Mouse (Mus musculus): ENCODE measurements at regions not wholly inside any gene's neighbourhood (a gene's known extent, or its start where the extent isn't known, plus 50 kb on each side); places are given as distances from the start of the nearest gene placed in this dataset.

DNA sequence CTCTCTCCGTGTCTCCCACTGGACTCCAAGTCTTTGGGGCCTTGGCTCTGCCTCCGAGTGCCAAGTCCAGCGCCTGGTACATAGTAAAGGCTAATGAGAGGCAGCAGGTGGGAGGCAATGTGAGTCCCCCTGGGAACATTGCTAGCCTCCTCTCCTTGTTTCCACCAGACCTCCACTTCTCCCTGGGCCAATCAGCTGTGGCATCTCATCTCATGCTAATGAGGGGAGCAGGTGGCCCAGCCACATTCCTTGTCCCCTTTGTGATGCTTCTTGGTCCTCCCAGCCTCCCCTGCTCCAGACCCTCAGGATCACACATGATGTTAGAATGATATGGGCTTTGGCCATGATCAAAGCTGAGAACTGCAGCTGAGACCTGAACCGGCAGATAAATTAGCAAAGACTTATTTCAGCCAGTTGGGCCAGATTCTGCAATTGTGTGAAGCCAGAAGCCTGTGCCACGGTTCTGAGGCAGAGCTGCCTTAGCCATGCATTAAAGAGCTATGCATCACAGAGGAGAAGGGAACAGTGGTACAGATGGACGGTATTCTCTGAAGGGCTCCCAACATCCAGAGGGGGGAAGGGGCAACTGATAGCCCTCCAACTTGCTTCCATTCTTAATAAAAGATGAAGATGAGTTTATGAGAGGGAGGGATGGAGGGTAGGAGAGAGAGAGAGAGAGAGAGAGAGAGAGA, 208.0 kb upstream of the Id2 start:
- Histone ChIP-seq H3K27ac (peak overlapping the region; percentile 19; the same call in 1 of the 2 replicates), H3K9me3 (replicated peaks) (no peaks in the 10 kb centered on the region), H3K27me3 (no peaks in the 10 kb centered on the region), H3K9ac (no peak overlapping the region), H3K4me1 (peaks cover 16% of the 10 kb centered on the region), H3K4me2 (no peak overlapping the region), H3K4me3 (no peak overlapping the region), H3K36me3 (ENCODE audit: poor library complexity, severe bottlenecking) (no peaks in the 10 kb centered on the region)
- WGBS, result 44% methylated on average over 6 of the region's 6 CpGs
- ATAC-seq, result peak; percentile 38; the same call in 1 of the 2 replicates

DNA sequence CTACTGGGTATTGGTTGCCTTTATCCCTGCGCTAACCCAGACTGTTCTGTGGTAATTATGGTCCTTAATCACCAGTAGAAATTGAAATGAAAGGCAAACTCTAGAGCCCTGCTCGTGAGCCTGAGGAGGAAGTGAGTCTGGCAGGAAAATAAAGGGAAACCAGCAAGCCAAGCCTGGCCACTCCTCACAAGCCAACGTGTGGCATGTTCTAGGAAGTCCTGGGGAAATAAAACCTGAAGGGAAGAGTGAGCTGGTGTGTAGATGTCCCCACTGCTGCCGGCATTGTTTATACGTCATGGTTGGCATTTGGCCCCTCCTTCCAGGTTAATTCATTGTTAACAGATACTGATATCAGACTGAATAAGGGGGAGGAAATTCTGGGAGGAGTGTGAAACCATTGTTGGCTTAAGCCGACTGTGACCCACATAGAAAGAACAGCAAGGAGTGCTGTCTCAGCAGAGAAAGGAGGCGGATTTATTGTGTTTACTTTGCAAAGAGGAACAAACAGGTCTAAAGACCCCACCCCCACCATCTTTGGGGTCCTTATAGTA, 206.6 kb upstream of the Id2 start:
- 39% methylated on average over 7 of the region's 7 CpGs for WGBS
- ATAC-seq, result no peak
- no peak overlapping the region for H3K27ac ChIP-seq

DNA sequence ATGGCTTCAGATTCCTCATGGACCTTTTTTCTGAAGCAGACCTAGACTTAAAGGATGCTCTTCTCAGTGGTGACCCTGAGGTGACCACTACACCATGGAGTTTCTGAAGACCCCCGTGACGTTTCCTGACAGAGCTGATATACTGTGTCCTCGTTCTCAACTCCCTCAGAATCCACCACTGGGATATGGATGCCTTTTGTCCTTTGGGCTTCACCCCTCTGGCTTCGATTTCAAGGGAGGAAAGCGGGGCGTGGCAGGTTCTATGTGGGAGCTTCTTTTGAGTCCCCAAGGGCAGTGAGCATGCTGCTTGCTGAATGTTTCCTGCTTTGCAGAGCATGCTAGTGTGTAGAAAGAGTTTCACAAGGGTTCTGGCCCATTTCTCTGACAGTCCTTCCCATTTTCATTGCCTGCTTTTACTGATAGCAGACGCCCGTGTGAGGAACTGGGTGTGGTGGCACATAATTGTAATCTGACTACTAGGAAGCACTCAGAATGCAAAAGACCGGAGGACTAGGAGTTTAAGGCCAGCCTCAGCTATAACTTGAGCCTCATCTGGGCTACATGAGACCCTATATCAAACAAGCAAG, 204.0 kb upstream of the Id2 start:
- WGBS, result 81% methylated on average over 9 of the region's 9 CpGs
- no peak overlapping the region for H3K4me2 ChIP-seq
- no peak overlapping the region for H3K27ac ChIP-seq
- no peak overlapping the region for H3K4me3 ChIP-seq
- peaks cover 16% of the 10 kb centered on the region for H3K4me1 ChIP-seq
- no peaks in the 10 kb centered on the region for H3K36me3 ChIP-seq (ENCODE audit: poor library complexity, severe bottlenecking)
- H3K27me3 ChIP-seq, result no peaks in the 10 kb centered on the region
- H3K9me3 ChIP-seq (replicated peaks), result no peaks in the 10 kb centered on the region
- no peak for ATAC-seq
- H3K9ac ChIP-seq, result no peak overlapping the region

More for the DNA sequence above, 206.6 kb upstream of the Id2 start:
- Histone ChIP-seq H3K36me3 (ENCODE audit: poor library complexity, severe bottlenecking) (no peaks in the 10 kb centered on the region), H3K4me2 (no peak overlapping the region), H3K9ac (no peak overlapping the region), H3K4me3 (no peak overlapping the region), H3K27me3 (no peaks in the 10 kb centered on the region), H3K9me3 (replicated peaks) (no peaks in the 10 kb centered on the region), H3K4me1 (peaks cover 16% of the 10 kb centered on the region)

DNA sequence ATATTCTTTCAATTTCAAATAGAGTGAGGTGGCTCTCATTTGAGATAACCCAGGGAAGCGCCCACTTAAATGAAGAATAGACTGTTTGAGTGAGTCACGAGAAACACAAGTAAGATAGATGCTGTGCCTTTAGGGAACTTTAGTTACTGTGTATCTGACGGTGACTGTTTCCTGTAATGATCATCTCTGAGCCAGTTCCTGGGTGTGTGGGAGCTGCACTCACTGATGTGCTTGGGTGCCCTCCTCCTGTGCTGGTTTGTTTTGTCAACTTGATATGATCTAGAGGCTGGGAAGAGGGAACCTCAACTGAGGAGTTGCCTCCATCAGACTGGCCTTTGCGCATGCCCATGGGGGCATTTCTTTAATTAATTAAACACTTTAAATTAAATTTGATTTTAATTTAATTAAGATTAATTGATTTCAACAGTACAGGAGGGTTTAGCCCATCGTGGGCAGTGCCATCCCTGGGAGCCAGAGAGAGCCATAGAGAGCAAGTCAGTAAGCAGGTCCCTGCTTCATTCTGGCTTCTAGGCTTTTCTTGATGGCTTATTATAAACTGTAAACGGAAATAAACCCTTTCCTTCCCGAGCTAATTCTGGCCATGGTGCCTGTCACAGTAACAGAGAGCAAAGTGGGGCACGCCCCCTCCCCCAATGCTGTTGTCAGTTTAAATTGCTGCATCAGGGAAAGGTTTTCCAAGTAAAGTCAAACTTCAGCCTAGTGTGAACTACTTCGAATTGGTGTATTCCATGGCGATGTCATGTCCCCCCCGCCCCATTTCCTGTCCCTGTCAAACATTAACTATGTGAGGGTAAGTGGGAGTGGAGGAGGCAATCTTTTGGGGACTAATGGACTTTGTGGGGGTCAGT, 202.9 kb upstream of the Id2 start:
- Histone ChIP-seq H3K27ac (no peak overlapping the region), H3K9me3 (replicated peaks) (no peaks in the 10 kb centered on the region), H3K4me3 (no peak overlapping the region), H3K27me3 (no peaks in the 10 kb centered on the region), H3K9ac (no peak overlapping the region), H3K4me1 (peaks cover 12% of the 10 kb centered on the region), H3K36me3 (ENCODE audit: poor library complexity, severe bottlenecking) (no peaks in the 10 kb centered on the region), H3K4me2 (no peak overlapping the region)
- 84% methylated on average over 11 of the region's 11 CpGs for WGBS
- no peak for ATAC-seq

DNA sequence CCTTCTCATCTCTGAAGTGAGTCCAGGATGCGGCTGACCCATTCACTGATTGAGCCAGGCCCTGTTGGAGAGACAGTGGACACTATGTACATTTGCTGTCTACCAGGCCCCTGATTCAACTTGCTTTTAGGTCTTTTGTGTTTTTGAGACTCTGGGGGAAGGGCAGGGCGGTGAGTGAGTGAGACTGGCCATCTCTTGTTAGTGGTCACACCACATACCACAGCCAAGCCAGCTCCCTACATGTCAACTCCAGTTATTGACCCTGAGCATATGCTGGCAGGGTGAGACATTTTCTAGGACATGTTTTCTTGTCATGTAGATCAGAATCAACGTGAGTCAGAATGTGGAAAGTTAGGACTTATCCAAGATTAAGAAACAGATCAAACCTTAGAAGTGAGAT, 201.8 kb upstream of the Id2 start:
- Histone ChIP-seq H3K9ac (no peak overlapping the region), H3K27me3 (no peaks in the 10 kb centered on the region), H3K4me3 (no peak overlapping the region), H3K27ac (no peak overlapping the region), H3K4me1 (peaks cover 16% of the 10 kb centered on the region), H3K4me2 (no peak overlapping the region), H3K36me3 (ENCODE audit: poor library complexity, severe bottlenecking) (no peaks in the 10 kb centered on the region), H3K9me3 (replicated peaks) (no peaks in the 10 kb centered on the region)
- WGBS, result 90% methylated on average over 3 of the region's 3 CpGs
- ATAC-seq, result no peak

DNA sequence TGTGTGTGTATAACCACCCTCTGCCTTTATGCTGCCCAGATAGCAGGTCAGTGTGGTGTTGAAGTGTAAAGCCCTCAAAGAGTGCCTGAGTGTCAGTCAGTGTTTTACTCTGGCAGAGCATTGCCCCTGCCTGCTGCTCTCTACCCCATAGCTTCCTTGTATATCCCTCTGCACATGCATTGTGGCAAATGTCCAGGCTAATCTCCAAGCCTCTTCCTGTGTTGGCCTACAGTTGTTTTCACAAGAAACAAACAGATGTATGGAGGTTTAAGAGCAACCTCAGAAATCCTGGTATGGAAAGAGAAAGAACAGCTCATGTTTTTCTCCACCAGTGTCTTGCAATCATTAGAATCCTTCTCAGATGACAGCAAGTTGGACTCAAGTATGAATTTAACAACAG, 201.0 kb upstream of the Id2 start:
- Histone ChIP-seq H3K4me3 (no peak overlapping the region), H3K9ac (no peak overlapping the region), H3K9me3 (replicated peaks) (no peaks in the 10 kb centered on the region), H3K4me1 (peaks cover 16% of the 10 kb centered on the region), H3K4me2 (no peak overlapping the region), H3K36me3 (ENCODE audit: poor library complexity, severe bottlenecking) (no peaks in the 10 kb centered on the region), H3K27me3 (no peaks in the 10 kb centered on the region), H3K27ac (no peak overlapping the region)
- ATAC-seq, result no peak

DNA sequence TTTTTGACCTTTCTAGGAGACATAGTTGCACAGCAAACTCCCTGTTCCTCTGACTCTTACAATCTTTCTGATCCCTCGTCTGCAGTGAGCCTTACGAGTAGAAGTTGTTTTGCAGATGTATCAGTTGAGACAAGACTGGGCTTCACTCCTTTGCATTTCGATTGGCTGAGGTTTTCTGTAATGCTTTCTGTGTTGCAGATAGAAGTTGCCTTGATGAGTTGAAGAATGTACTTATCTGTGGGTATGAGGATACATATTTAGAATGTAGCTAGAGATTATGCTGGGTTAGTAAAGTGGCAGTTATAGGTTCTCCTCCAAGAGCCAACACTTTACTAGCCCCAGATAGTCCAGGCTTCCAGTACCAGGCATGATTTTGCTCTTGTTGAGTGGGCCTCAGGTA, 199.7 kb upstream of the Id2 start:
- 92% methylated on average over 3 of the region's 3 CpGs for WGBS

DNA sequence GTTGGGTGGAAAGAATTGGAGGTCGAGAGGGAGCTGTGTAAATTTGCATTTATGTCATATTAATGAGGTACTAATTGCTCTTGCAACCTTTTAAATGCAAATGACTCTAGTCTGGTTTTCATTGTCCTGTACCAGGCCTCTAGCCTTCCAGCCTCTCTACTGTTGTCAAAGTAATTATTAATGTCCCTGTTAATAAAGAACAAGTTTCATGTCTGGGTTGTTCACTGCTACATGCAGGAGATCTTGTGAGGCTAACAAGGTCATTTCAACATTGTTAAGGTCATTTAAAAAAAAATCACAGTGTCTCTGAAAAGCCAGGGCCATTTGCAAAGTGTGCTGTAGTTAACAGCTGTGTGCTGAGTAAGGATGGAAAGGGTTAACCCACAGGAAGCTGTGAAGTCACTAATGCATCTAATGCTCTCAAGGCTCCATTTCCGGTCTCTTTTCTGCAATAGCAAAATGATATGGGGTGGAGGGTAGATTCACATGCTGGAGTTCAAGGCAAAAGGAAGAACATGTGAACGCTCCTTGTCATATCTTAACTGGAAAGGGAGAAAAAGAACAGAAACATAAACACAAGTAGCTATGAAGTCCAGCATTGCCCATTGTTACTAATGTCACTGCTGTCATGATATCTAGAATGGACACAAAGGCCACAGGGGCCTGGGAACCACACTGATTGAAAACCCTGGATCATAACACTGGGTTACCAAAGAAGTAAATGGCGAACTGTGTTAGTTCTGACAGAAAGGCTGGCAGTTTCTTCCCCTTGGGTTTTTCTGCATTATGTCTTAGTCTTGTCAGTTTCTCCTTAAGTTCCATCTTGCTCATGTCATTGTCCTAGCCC, 197.5 kb upstream of the Id2 start:
- 37% methylated on average over 4 of the region's 4 CpGs for WGBS
- ATAC-seq, result peak; percentile 76
- H3K27ac ChIP-seq, result 0 out of 2 replicates have a peak overlapping the region, but pooled peaks have one; percentile 16
- no peaks in the 10 kb centered on the region for H3K27me3 ChIP-seq
- no peaks in the 10 kb centered on the region for H3K36me3 ChIP-seq (ENCODE audit: poor library complexity, severe bottlenecking)
- no peak overlapping the region for H3K9ac ChIP-seq
- no peaks in the 10 kb centered on the region for H3K9me3 ChIP-seq (replicated peaks)
- no peak overlapping the region for H3K4me3 ChIP-seq
- peaks cover 16% of the 10 kb centered on the region for H3K4me1 ChIP-seq
- peak overlapping the region; percentile 2; the same call in 1 of the 2 replicates for H3K4me2 ChIP-seq

More for the DNA sequence above, 199.7 kb upstream of the Id2 start:
- H3K9ac ChIP-seq, result no peak overlapping the region
- H3K4me1 ChIP-seq, result peaks cover 16% of the 10 kb centered on the region
- no peak overlapping the region for H3K27ac ChIP-seq
- H3K27me3 ChIP-seq, result no peaks in the 10 kb centered on the region
- H3K4me2 ChIP-seq, result no peak overlapping the region
- no peaks in the 10 kb centered on the region for H3K36me3 ChIP-seq (ENCODE audit: poor library complexity, severe bottlenecking)
- H3K9me3 ChIP-seq (replicated peaks), result no peaks in the 10 kb centered on the region
- H3K4me3 ChIP-seq, result no peak overlapping the region
- ATAC-seq, result no peak

DNA sequence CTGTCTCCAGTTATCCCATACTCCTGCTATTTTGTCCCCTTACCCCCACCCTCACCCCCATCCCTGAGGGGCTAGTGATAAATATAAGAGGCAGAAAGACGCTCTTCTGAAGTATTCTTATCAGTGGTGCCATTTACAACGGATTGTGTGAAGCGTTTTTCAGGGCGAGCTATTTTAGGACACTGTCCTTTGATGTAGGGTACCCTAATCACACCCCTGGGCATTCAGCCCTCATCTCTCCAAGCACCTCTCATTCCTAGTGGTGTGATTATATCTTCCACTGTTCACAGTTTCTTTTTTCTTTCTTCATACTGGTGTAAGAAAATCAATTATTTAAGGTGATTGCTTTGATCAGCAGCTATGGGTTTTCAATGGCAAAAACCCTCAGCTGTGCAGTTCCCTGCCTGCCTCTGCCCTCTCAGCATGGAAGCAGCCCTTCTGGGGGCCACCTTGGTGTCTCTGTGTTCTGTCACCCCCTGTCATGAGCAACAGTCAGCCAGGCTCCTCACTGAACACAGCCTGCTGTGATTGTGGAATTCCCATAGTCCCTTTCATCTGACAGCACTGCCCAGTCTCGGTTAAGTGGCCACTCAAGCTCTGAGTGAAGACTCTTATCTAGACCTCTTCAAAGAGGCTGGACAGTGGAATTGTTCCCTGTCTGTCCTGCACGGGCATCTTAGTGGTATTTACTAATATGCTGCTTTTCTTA, 196.7 kb upstream of the Id2 start:
- peaks cover 16% of the 10 kb centered on the region for H3K4me1 ChIP-seq
- no peak overlapping the region for H3K9ac ChIP-seq
- 24% methylated on average over 6 of the region's 6 CpGs for WGBS
- H3K4me3 ChIP-seq, result no peak overlapping the region
- H3K9me3 ChIP-seq (replicated peaks), result no peaks in the 10 kb centered on the region
- no peaks in the 10 kb centered on the region for H3K27me3 ChIP-seq
- peak; percentile 78 for ATAC-seq
- H3K4me2 ChIP-seq, result peak overlapping the region; percentile 2; the same call in 1 of the 2 replicates
- no peaks in the 10 kb centered on the region for H3K36me3 ChIP-seq (ENCODE audit: poor library complexity, severe bottlenecking)
- peak overlapping the region; percentile 16; the same call in 1 of the 2 replicates for H3K27ac ChIP-seq

DNA sequence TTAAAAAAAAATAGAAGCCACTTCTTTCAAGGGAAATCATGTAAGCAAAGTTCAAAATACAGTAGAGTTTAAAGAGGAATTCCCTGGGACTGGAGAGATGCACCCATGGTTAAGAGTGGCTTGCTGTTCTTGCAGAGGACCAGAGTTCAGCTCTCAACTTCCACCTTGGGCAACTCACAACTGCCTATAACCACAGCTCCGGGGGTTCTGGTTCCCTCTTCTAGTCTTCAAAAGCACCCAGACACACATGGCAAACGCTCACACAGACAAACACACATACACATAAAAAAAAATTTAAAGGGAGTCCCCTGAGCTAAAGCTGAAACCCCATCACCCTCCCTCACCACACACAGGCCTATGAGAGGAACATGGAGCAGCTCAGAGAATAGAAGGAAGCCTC, 192.4 kb upstream of the Id2 start:
- no peak overlapping the region for H3K9ac ChIP-seq
- H3K9me3 ChIP-seq (replicated peaks), result no peaks in the 10 kb centered on the region
- WGBS, result 79% methylated on average over 2 of the region's 2 CpGs
- no peak overlapping the region for H3K4me3 ChIP-seq
- no peaks in the 10 kb centered on the region for H3K36me3 ChIP-seq (ENCODE audit: poor library complexity, severe bottlenecking)
- ATAC-seq, result no peak
- peaks cover 11% of the 10 kb centered on the region for H3K4me1 ChIP-seq
- H3K27ac ChIP-seq, result no peak overlapping the region
- H3K4me2 ChIP-seq, result no peak overlapping the region
- H3K27me3 ChIP-seq, result no peaks in the 10 kb centered on the region

DNA sequence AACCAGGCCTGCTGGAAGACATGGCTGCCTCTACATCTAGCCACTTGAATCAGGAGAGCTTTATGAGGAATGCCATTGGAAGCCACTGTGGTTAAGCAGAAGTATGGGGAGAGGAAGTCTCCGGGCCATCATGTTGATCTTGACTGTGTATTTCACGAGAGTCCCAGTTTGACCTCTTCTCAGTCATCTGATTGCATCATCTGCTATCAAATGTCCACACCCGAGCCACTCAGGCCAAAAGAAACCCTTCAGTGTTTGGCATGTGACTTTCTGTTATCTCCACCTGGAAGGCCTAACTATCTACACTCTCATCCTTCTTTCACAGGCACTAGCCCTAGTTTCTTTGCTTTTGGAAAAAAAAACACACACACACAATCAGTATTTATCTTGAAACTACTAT, 186.9 kb upstream of the Id2 start:
- no peak for ATAC-seq
- Histone ChIP-seq H3K27ac (no peak overlapping the region), H3K27me3 (no peaks in the 10 kb centered on the region), H3K4me3 (no peak overlapping the region), H3K36me3 (ENCODE audit: poor library complexity, severe bottlenecking) (no peaks in the 10 kb centered on the region), H3K9me3 (replicated peaks) (no peaks in the 10 kb centered on the region), H3K4me2 (no peak overlapping the region), H3K4me1 (no peaks in the 10 kb centered on the region), H3K9ac (no peak overlapping the region)
- 92% methylated on average over 3 of the region's 3 CpGs for WGBS

Data from forebrain, embryonic 13.5 days (tissue).